Mouse (Mus musculus) heart, postnatal 0 days (tissue): ENCODE measurements at regions not wholly inside any gene's neighbourhood (a gene's known extent, or its start where the extent isn't known, plus 50 kb on each side); places are given as distances from the start of the nearest gene placed in this dataset.

ENCODE experiments used
- CTCF ChIP-seq: IDR thresholded peaks from 2 replicates; pipeline ENCODE4 v1.5.1; 2016; ENCODE audit warnings: antibody characterized with exemption, control low read depth, low read depth
- EP300 ChIP-seq: IDR thresholded peaks from 2 replicates; pipeline ENCODE4 v1.6.1; 2016; ENCODE audit warnings: antibody characterized with exemption, low read depth

DNA sequence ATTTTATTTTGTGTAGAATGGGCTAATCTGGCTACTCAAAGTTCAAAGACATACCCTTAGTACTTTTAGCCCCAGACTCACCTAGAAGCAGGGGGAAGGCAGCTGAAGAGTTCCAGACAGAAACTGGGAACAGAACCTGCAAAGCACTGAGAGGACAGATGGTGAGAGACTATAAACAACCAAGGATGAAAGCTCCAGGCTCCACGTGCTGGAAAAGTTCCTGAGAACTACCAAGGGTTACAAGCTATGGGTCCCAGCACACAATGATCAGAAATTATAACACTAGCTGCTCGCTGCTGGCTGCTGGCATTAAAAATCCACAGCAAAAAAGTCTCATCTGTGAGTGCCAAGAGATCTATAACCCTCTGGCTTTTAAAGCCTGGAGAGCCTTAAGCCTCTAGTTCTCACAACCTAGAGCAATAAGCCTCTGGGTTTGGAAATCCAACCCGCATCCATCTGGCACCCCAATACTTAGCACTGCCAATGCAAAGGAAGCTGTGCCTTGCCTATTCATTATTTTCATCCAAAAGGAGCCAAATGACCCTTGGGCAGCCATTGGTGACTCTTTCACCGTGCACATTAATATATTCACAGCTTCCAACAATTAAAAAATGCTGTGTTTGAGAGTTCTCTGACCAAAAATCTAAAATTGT is 102.6 kb upstream of the Smc2 start:
- TF ChIP-seq CTCF: no peak
- TF ChIP-seq EP300: no peak
